Mouse (Mus musculus) intestine, embryonic 15.5 days (tissue): ENCODE measurements around the gene Pop7. TPM values are rescaled to one million over a fixed set of nuclear protein-coding genes. Genes with fewer than 3 reads are reported as not detected.
A peak's percentile ranks its signal among the peaks of the same experiment; 100 is the strongest.

Experiments
- ATAC-seq: fragments of 200-750 bp; cut with Nextera tagmentation; 2 replicates; pipeline ENCODE4 v1.8.0; 2017; ENCODE audit warnings: moderate TSS enrichment, moderate library complexity
- H3K27ac ChIP-seq: fragments of 300-500 bp; sonication (generic); 2 replicates; pipeline ENCODE4 v1.5.1; 2015; ENCODE audit warnings: mild to moderate bottlenecking, inconsistent platforms
- H3K27me3 ChIP-seq: fragments of 300-500 bp; sonication (generic); replicated peaks from 2 replicates; pipeline ENCODE4 v1.6.1; 2015; ENCODE audit warnings: inconsistent platforms
- H3K36me3 ChIP-seq: fragments of 300-500 bp; sonication (generic); 2 replicates; pipeline ENCODE4 v1.6.1; 2015; ENCODE audit warnings: inconsistent platforms
- H3K4me1 ChIP-seq: fragments of 300-500 bp; sonication (generic); replicated peaks from 2 replicates; pipeline ENCODE4 v1.6.1; 2015; ENCODE audit warnings: inconsistent platforms
- H3K4me2 ChIP-seq: fragments of 300-500 bp; sonication (generic); replicated peaks from 2 replicates; pipeline ENCODE4 v1.6.1; 2015; ENCODE audit warnings: mild to moderate bottlenecking, inconsistent platforms
- H3K4me3 ChIP-seq: fragments of 300-500 bp; sonication (generic); replicated peaks from 2 replicates; pipeline ENCODE4 v1.5.1; 2015; ENCODE audit warnings: inconsistent platforms
- H3K9ac ChIP-seq: fragments of 300-500 bp; sonication (generic); 2 replicates; pipeline ENCODE4 v1.6.1; 2015; ENCODE audit warnings: inconsistent platforms
- H3K9me3 ChIP-seq: fragments of 300-500 bp; sonication (generic); 2 replicates; pipeline ENCODE4 v1.6.1; 2016; ENCODE audit warnings: inconsistent platforms
- WGBS: fragments of 180-500 bp; shearing (Covaris S2); methylation state at CpG from one replicate; pipeline ENCODE4 v1.1.7; 2015; 5-methylcytosine and 5-hydroxymethylcytosine counted together
- polyA plus RNA-seq: library from polyadenylated mRNA; unstranded; fragments of >200 nt; fragmentation: Nextera tagmentation; extraction: Ambion mirVana; gene quantifications from 2 replicates; pipeline ENCODE4 v1.2.1, GENCODE M21; 2015

The Pop7 gene
- polyA plus RNA-seq, 1 experiment from 2014 or later, result 64.2 TPM

DNA sequence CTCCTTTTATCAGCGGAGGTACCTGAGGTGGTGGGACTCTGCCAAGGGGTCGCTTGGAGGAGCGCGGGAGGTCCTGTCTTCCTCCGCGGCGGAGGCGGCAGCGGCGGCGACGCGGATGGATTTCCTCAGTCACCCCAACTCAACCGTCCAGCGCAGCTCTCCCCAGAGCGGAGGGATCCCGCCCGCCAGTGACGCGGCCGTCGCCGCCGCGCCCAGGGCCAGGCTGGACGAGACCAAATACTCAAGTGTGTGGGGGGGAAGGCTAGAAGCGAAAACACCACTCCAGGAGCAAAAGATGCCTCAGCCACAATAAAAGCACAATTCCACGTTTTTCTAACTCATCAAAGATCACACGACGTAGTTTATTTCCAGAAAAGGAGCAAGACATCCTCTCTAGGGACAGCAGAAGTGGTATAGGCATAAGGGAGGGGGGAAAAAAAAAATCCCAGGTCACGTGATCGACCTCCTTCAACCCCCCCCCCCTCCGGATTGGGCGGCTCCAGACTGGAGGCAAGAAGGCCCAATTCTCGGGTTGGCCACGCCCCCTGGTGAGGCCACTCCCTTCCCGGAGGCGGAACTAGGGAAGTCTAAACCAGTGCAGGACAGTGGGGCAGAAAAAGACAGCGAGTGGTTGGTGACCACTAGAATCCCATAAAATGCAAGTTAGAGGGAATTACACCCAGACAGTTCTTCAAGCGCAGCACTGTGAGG is 31.0 kb upstream of the Pop7 start, which contains the start of the genes Epo and Gnb2:
Epo (minus strand) TSS at position 126 of the 711 bp plus-strand sequence.
Gnb2 (minus strand) TSS at position 394 of the 711 bp plus-strand sequence.
- Histone ChIP-seq H3K4me2 (peak within 1 kb of the TSS; percentile 78), H3K4me1 (peaks cover 18% of the 10 kb centered on the region), H3K9ac (peak within 1 kb of the TSS; percentile 77), H3K27ac (peak within 1 kb of the TSS; percentile 91), H3K4me3 (peak within 1 kb of the TSS; percentile 87), H3K27me3 (no peaks in the 10 kb centered on the region), H3K36me3 (peaks cover 16% of the 10 kb centered on the region), H3K9me3 (no peaks in the 10 kb centered on the region)
- ATAC-seq, result peak; percentile 87
- 0% methylated on average over 39 of the region's 40 CpGs for WGBS

GRCm38 (mm10) chr5:137532808-137533116 is 30.4 kb upstream of the Pop7 start:
- H3K27me3 ChIP-seq, result no peaks in the 10 kb centered on the region
- no peaks in the 10 kb centered on the region for H3K9me3 ChIP-seq
- H3K36me3 ChIP-seq, result peaks cover 21% of the 10 kb centered on the region
- H3K9ac ChIP-seq, result peak overlapping the region; percentile 77
- H3K27ac ChIP-seq, result peak overlapping the region; percentile 91
- peaks cover 19% of the 10 kb centered on the region for H3K4me1 ChIP-seq
- H3K4me2 ChIP-seq, result peak overlapping the region; percentile 78
- H3K4me3 ChIP-seq, result peak overlapping the region; percentile 87
- peak; percentile 41 for ATAC-seq
- 1% methylated on average over 10 of the region's 12 CpGs for WGBS

DNA sequence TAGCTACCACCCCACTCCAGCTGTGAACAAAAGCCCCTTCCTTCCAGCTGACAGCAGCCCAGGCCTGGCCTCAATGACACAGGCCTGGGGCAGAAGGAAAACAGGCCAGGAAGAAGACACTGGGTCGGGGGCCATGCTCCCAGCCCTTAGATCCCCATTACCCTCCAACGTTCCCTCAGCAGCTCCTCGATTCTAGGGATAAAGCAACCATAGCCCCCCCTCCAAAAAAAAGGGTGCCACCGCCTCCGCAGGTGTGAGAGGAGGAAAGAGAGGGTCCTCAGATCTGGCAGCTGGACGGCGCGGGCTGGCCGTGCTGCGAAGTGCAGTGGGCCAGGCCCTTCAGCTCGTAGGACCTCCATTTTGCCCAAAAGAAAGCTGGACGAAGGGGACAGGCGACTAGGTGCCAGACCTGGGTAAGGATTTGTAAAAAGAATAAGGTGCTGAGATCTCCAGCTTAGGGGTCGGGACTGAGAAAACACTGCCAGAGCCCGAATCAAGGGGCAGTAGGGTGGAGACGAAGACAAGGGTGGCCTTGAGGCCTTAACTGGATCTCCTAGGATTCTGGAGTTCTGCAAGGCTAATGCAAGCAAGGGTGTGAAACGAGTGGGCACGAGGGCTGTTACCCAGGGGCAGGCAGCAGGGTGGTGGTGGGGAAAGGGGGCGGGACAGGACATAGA is 30.0 kb upstream of the Pop7 start:
- H3K27ac ChIP-seq, result peak overlapping the region; percentile 91
- peak overlapping the region; percentile 87 for H3K4me3 ChIP-seq
- H3K9ac ChIP-seq, result peak overlapping the region; percentile 77
- H3K4me1 ChIP-seq, result peaks cover 23% of the 10 kb centered on the region
- H3K36me3 ChIP-seq, result peaks cover 26% of the 10 kb centered on the region
- peak; percentile 8; the same call in 1 of the 2 replicates for ATAC-seq
- WGBS, result under 1% methylated on average over 19 of the region's 19 CpGs
- H3K27me3 ChIP-seq, result no peaks in the 10 kb centered on the region
- no peaks in the 10 kb centered on the region for H3K9me3 ChIP-seq
- H3K4me2 ChIP-seq, result peak overlapping the region; percentile 78

- H3K4me1 ChIP-seq, result peaks cover 26% of the 10 kb centered on the region
- H3K36me3 ChIP-seq, result peaks cover 28% of the 10 kb centered on the region
- peak overlapping the region; percentile 91 for H3K27ac ChIP-seq
- peak overlapping the region; percentile 87 for H3K4me3 ChIP-seq
- peak overlapping the region; percentile 78 for H3K4me2 ChIP-seq
- H3K27me3 ChIP-seq, result no peaks in the 10 kb centered on the region
- ATAC-seq, result peak; percentile 4; the same call in 1 of the 2 replicates
- peak overlapping the region; percentile 77 for H3K9ac ChIP-seq
- H3K9me3 ChIP-seq, result no peaks in the 10 kb centered on the region
- under 1% methylated on average over 42 of the region's 51 CpGs for WGBS
These were observed 29.3 kb upstream of the Pop7 start for GRCm38 (mm10) chr5:137531414-137532130.

- Histone ChIP-seq H3K27me3 (no peaks in the 10 kb centered on the region), H3K4me3 (peak overlapping the region; percentile 87), H3K4me1 (peaks cover 33% of the 10 kb centered on the region), H3K36me3 (peaks cover 29% of the 10 kb centered on the region), H3K27ac (peak overlapping the region; percentile 91), H3K9ac (peak overlapping the region; percentile 77), H3K4me2 (peak overlapping the region; percentile 78), H3K9me3 (no peaks in the 10 kb centered on the region)
- peak; percentile 27 for ATAC-seq
- WGBS, result 1% methylated on average over 42 of the region's 46 CpGs
These were observed 28.5 kb upstream of the Pop7 start for GRCm38 (mm10) chr5:137530588-137531413.

DNA sequence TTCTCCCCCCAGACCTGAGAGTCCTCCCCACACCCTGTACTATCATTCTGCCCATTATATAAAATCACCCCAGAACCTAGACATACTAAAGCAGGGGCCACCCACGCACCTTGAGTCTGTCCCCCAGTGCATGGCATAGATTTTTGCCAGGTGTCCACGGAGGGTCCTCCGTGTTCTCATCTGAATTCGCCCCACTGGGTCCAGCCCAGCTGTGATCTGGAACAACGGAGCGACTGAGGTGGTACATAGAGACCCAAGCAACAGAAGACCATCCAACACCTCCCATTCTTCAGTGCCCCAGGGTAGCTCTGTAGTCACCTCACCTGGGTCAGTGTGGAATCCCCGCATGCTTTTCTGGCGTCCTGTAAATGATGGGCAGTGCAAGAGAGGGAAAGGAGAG is 27.8 kb upstream of the Pop7 start:
- H3K4me1 ChIP-seq, result peaks cover 37% of the 10 kb centered on the region
- peak overlapping the region; percentile 77 for H3K9ac ChIP-seq
- WGBS, result 76% methylated on average over 8 of the region's 8 CpGs
- peak overlapping the region; percentile 78 for H3K4me2 ChIP-seq
- peak overlapping the region; percentile 87 for H3K4me3 ChIP-seq
- no peaks in the 10 kb centered on the region for H3K9me3 ChIP-seq
- no peak for ATAC-seq
- no peaks in the 10 kb centered on the region for H3K27me3 ChIP-seq
- peaks cover 35% of the 10 kb centered on the region for H3K36me3 ChIP-seq
- H3K27ac ChIP-seq, result peak overlapping the region; percentile 91

DNA sequence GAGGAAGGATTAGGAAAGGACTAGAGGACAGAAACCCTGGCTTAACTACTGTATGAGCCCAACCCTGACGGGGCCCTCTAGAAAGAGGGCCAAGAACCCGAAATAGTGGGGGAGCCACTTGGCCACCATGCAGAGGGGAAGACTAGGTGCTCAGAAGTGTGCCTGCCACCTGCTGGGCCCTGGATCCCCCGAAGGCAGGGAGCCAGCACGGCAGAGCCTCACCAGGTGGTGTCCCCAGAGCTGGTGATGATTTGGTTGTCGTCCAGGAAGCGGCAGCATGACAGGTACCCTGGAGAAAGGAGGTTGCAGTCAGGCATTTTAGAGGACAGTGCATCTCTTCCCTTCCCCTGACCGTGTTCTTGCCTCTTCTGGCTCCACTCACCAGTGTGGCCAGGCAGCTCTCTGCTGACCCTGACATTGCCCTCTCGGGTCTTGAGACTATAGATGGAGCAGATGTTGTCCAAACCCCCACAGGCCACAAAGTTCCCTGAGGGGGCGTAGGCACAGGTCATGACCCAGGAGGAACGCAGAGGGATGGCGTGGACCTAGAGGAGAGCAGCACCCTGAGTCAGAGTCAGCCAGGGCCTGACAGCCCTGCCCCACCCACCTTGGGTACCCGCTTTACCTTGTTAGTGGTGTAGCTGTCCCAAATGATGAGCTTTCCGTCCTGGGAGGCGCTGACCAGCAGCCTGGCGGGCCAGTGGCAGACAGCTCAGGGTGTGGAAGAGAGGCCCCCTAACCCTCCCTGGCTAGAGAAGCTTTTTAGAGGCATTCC is 27.1 kb upstream of the Pop7 start:
- H3K27ac ChIP-seq, result peak overlapping the region; percentile 28; the same call in 1 of the 2 replicates
- H3K4me2 ChIP-seq, result 0 out of 2 replicates have a peak overlapping the region, but pooled peaks have one; percentile 78
- no peaks in the 10 kb centered on the region for H3K9me3 ChIP-seq
- WGBS, result 76% methylated on average over 15 of the region's 15 CpGs
- H3K4me1 ChIP-seq, result peaks cover 37% of the 10 kb centered on the region
- peak overlapping the region; percentile 20; the same call in 1 of the 2 replicates for H3K9ac ChIP-seq
- no peaks in the 10 kb centered on the region for H3K27me3 ChIP-seq
- H3K36me3 ChIP-seq, result peaks cover 42% of the 10 kb centered on the region
- ATAC-seq, result no peak
- no peak overlapping the region for H3K4me3 ChIP-seq

GRCm38 (mm10) chr5:137528247-137528968 is 26.1 kb upstream of the Pop7 start:
- Histone ChIP-seq H3K4me2 (no peak overlapping the region), H3K36me3 (peaks cover 51% of the 10 kb centered on the region), H3K4me3 (no peak overlapping the region), H3K27ac (no peak overlapping the region), H3K9me3 (no peaks in the 10 kb centered on the region), H3K9ac (0 out of 2 replicates have a peak overlapping the region, but pooled peaks have one; percentile 8), H3K4me1 (peaks cover 34% of the 10 kb centered on the region), H3K27me3 (no peaks in the 10 kb centered on the region)
- ATAC-seq, result no peak
- WGBS, result 81% methylated on average over 22 of the region's 22 CpGs

DNA sequence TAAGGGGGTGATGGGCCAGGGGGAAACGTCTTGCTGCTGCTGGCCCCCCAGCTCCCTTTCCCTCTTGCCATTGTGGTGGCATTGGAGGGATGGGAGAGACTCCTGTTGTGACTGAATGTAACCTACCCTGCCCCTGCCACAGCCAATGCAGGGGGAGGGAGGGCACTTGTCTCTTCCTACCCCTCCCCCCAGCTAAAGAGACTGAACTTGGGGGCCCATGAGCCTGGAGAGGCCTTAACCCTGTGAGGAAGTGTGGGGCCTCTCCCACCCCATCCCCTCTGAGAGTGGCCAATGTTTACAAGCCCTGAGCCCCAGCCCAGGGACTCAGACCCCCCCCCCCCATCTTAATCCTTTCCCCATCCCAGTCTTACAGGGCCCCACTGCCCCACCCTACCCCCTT is 25.1 kb upstream of the Pop7 start:
- Histone ChIP-seq H3K9me3 (no peaks in the 10 kb centered on the region), H3K27ac (no peak overlapping the region), H3K36me3 (peaks cover 61% of the 10 kb centered on the region), H3K4me3 (no peak overlapping the region), H3K9ac (no peak overlapping the region), H3K27me3 (no peaks in the 10 kb centered on the region), H3K4me2 (no peak overlapping the region), H3K4me1 (peaks cover 34% of the 10 kb centered on the region)
- WGBS, result 47% methylated on average over 1 of the region's 1 CpGs
- no peak for ATAC-seq

DNA sequence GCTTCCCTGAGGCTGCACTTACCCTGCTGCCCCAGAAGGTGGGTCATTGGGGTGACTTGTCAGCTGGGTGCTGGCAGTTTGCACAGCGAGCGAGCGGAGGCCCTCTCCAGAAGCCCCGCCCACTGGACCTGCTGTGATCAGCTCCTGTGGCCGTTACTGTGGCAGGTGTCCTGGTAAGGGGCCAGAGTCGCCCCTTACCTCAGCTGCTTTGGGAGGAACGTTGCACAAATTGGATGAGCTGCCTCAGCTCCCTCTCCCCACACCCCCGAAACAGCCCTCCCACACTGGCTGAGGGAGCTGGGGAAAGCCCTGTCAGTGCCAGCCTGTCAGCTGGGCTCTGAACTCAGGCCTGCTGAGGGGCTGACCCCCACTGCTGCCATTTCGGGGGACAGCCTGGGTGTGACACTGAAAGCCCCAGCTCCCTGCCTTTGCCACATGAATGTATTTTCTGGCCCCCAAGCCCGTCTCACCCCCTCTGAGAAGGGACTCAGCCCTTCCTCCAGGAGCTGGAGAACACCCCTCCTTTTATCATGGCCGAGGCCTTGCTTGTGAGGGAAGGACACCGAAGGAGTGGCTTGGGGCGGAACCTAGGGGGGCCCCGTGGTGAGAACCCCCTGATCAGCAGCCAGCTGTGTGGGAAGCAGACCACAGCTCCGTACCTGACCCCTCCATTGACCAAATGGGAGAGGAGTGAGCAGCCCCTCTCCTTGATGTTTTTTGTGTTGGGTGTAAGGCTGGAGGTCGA is 24.0 kb upstream of the Pop7 start:
- WGBS, result 49% methylated on average over 16 of the region's 16 CpGs
- Histone ChIP-seq H3K4me2 (no peak overlapping the region), H3K4me1 (peaks cover 34% of the 10 kb centered on the region), H3K27ac (peak overlapping the region; percentile 44; the same call in 1 of the 2 replicates), H3K9ac (no peak overlapping the region), H3K27me3 (no peaks in the 10 kb centered on the region), H3K36me3 (peaks cover 69% of the 10 kb centered on the region), H3K4me3 (no peak overlapping the region), H3K9me3 (no peaks in the 10 kb centered on the region)
- peak; percentile 21; the same call in 1 of the 2 replicates for ATAC-seq
